ENCODE assay signal across 9 mouse cellular contexts in the genomic region with DNA sequence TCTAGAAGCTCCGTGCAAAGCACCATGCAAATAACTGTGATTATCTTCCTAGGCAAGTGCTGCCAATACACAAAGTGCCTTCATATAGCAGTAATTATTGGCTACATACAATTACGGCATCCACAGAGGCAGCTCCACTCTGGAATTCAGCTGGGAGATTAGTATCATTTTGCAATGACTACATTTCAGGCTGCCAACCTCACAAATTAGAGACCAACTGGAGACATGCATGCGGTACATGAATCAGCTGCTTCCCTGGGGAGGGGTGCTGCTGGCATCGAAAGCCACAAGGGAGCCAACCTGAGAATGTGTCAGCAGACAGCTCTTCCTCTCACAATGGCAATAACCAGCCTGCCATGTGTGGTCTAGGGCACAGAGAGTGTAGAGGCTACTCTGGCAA.
DNase-seq lines count a peak whose midpoint lies in the region; ATAC-seq and TF ChIP-seq lines count a peak whose summit lies in the region.
"Had no signal": no experiment of that assay in that cellular context is flagged by ENCODE, and none has a peak within 500 bp of the region (broad histone marks: within the 10 kb centered on the region; RNA-seq: fewer than 3 reads in every experiment).

No protein-coding gene starts in this region.

- peak overlapping the region; percentile 63 for H3K27ac ChIP-seq in hindbrain, embryonic 14.5 days

- no peak overlapping the region for H3K9ac ChIP-seq in hindbrain, embryonic 14.5 days

- peaks cover 15% of the 10 kb centered on the region for H3K4me1 ChIP-seq in hindbrain, embryonic 14.5 days (replicated peaks; ENCODE audit: control insufficient read depth, insufficient read depth, low read length)

- no peaks in the 10 kb centered on the region for H3K36me3 ChIP-seq in hindbrain, embryonic 14.5 days (replicated peaks; ENCODE audit: control insufficient read depth, insufficient read depth)
- H3K36me3 ChIP-seq in myocyte (ENCODE audit: control insufficient read depth, insufficient read depth) = no peaks in the 10 kb centered on the region

- H3K27me3 ChIP-seq in hindbrain, embryonic 14.5 days (ENCODE audit: control insufficient read depth, insufficient read depth, low read length) = no peaks in the 10 kb centered on the region
- no peaks in the 10 kb centered on the region for H3K27me3 ChIP-seq in myocyte (ENCODE audit: control insufficient read depth, insufficient read depth, insufficient read length)

- 37% methylated on average over 4 of the region's 4 CpGs for WGBS in hindbrain, embryonic 14.5 days

- H3K79me2 ChIP-seq in myocyte (ENCODE audit: control insufficient read depth, insufficient read depth) = no peaks in the 10 kb centered on the region

- H3K4me2 ChIP-seq in hindbrain, embryonic 14.5 days (replicated peaks) = no peak overlapping the region
- peak overlapping the region; percentile 57 for H3K4me2 ChIP-seq in myocyte (ENCODE audit: low read depth)

- H3ac ChIP-seq in myocyte (ENCODE audit: control insufficient read depth, insufficient read length) = no peak overlapping the region

- TF ChIP-seq POLR2A in myocyte (IDR thresholded peaks at IDR 0.05; ENCODE audit: insufficient read length, low read depth) = no peak

- DNase-seq in left cerebral cortex, postnatal 25 days (ENCODE audit: low spot score in 2 of 2) = peak; percentile 20 to 59
- no peak for DNase-seq in left cerebral cortex, adult 18-20 months (ENCODE audit: low spot score in 2 of 2)
- DNase-seq in brain, adult 2 months (ENCODE audit: low read depth, low spot score) = peak; percentile 79
- DNase-seq in hindbrain, embryonic 14.5 days (ENCODE audit: low spot score) = no peak
- no peak for DNase-seq in ovary, postnatal 14 days (ENCODE audit: low spot score)
- no peak for DNase-seq in kidney, adult 9 months
- no peak for DNase-seq in ovary, postnatal 36 days (ENCODE audit: low spot score)
- DNase-seq: kidney, adult 18-20 months had no signal

- intact Hi-C loops in left cerebral cortex, postnatal 25 days (cut with DNase I) = no loop called here

- ATAC-seq in hindbrain, embryonic 14.5 days (ENCODE audit: low FRiP score) = 0 out of 2 replicates have a peak, but pooled peaks have one; percentile 28

- H3K4me3 ChIP-seq in hindbrain, embryonic 14.5 days (replicated peaks; ENCODE audit: low read length) = no peak overlapping the region
- no peak overlapping the region for H3K4me3 ChIP-seq in myocyte

- H3K9me3 ChIP-seq in hindbrain, embryonic 14.5 days (ENCODE audit: control insufficient read depth, low read length) = no peaks in the 10 kb centered on the region

TF ChIP-seq in myocyte, 11 proteins besides CTCF, POLR2A, EP300 and RAD21:
- TF ChIP-seq CEBPB (IDR thresholded peaks at IDR 0.05; ENCODE audit: insufficient read depth, poor library complexity, severe bottlenecking) = no peak
- TF ChIP-seq USF1 (IDR thresholded peaks at IDR 0.05; ENCODE audit: low read depth) = no peak
- TF ChIP-seq MYOG (IDR thresholded peaks at IDR 0.05; ENCODE audit: control insufficient read depth in 1 of 3, insufficient read depth in 1 of 3, insufficient read length in 2 of 3, low read depth in 2 of 3) = peak; percentile 43 to 84 (median 51)
- TF ChIP-seq E2F4 (IDR thresholded peaks at IDR 0.05; ENCODE audit: insufficient read depth) = no peak
- peak in 2 of 3 experiments; percentile 56 to 73 for TF ChIP-seq MYOD1 (IDR thresholded peaks at IDR 0.05; ENCODE audit: control insufficient read depth in 1 of 3, insufficient read length in 2 of 3, low read depth in 2 of 3)
- TF ChIP-seq TCF12 (IDR thresholded peaks at IDR 0.05; ENCODE audit: insufficient read depth, poor library complexity, severe bottlenecking) = peak; percentile 8
- TF ChIP-seq TCF3 (IDR thresholded peaks at IDR 0.05; ENCODE audit: insufficient read length, low read depth) = peak; percentile 38
- no peak for TF ChIP-seq POLR2AphosphoS2 (IDR thresholded peaks at IDR 0.05; ENCODE audit: insufficient read length, low read depth)
- TF ChIP-seq MAX (IDR thresholded peaks at IDR 0.05; ENCODE audit: low read depth) = peak; percentile 18
- no peak for TF ChIP-seq SRF (IDR thresholded peaks at IDR 0.05; ENCODE audit: control insufficient read depth, insufficient read length, low read depth)

Comparison
In these comparisons a context has a peak if more than half of its experiments do, and no peak if none do; other contexts are left out.
1. DNase-seq: peak in left cerebral cortex, postnatal 25 days (2 of 2) and brain, adult 2 months (single experiment); none in left cerebral cortex, adult 18-20 months (0 of 2), hindbrain, embryonic 14.5 days (single experiment), ovary, postnatal 14 days (single experiment), kidney, adult 9 months (single experiment) and ovary, postnatal 36 days (single experiment).